18 mouse cellular contexts compared by ENCODE assay signal in genomic region chr3:30258421-30258820, GRCm38 (mm10).
DNase-seq lines count a peak whose midpoint lies in the region; ATAC-seq and TF ChIP-seq lines count a peak whose summit lies in the region.
"Had no signal": no experiment of that assay in that cellular context is flagged by ENCODE, and none has a peak within 500 bp of the region (broad histone marks: within the 10 kb centered on the region; RNA-seq: fewer than 3 reads in every experiment).

No protein-coding gene starts in this region.

- intact Hi-C loops in heart, postnatal 14 days (cut with DNase I) = no loop called here

- H3K27me3 ChIP-seq in heart, embryonic 14.5 days (ENCODE audit: control insufficient read depth, insufficient read depth, low read length) = no peaks in the 10 kb centered on the region
- H3K27me3 ChIP-seq in lung, embryonic 15.5 days = no peaks in the 10 kb centered on the region
- H3K27me3 ChIP-seq in lung, postnatal 0 days (replicated peaks; ENCODE audit: insufficient read depth, low read length) = no peaks in the 10 kb centered on the region
- no peaks in the 10 kb centered on the region for H3K27me3 ChIP-seq in forebrain, embryonic 10.5 days (ENCODE audit: poor library complexity, severe bottlenecking)
- H3K27me3 ChIP-seq: hindbrain, embryonic 13.5 days; midbrain, embryonic 15.5 days had no signal

- no peaks in the 10 kb centered on the region for H3K36me3 ChIP-seq in heart, embryonic 14.5 days (ENCODE audit: control insufficient read depth, insufficient read depth, low read length)
- no peaks in the 10 kb centered on the region for H3K36me3 ChIP-seq in lung, embryonic 15.5 days
- H3K36me3 ChIP-seq in lung, postnatal 0 days (ENCODE audit: insufficient read depth, low read length) = no peaks in the 10 kb centered on the region
- H3K36me3 ChIP-seq in forebrain, embryonic 10.5 days (replicated peaks) = no peaks in the 10 kb centered on the region
- H3K36me3 ChIP-seq: hindbrain, embryonic 13.5 days; midbrain, embryonic 15.5 days had no signal

- WGBS in heart, embryonic 14.5 days = 11% methylated on average over 10 of the region's 10 CpGs
- 27% methylated on average over 10 of the region's 10 CpGs for WGBS in lung, embryonic 15.5 days
- 47% methylated on average over 10 of the region's 10 CpGs for WGBS in lung, postnatal 0 days
- 65% methylated on average over 10 of the region's 10 CpGs for WGBS in forebrain, embryonic 10.5 days

- H3K9me3 ChIP-seq in heart, embryonic 14.5 days (ENCODE audit: control insufficient read depth, low read length) = no peaks in the 10 kb centered on the region
- H3K9me3 ChIP-seq in lung, embryonic 15.5 days = no peaks in the 10 kb centered on the region
- H3K9me3 ChIP-seq in lung, postnatal 0 days (ENCODE audit: low read length) = no peaks in the 10 kb centered on the region
- H3K9me3 ChIP-seq in forebrain, embryonic 10.5 days = no peaks in the 10 kb centered on the region
- H3K9me3 ChIP-seq: hindbrain, embryonic 13.5 days; midbrain, embryonic 15.5 days had no signal

- DNase-seq in heart, postnatal 14 days = no peak
- DNase-seq in lung, postnatal 0 days (ENCODE audit: low spot score) = no peak
- peak; percentile 59 for DNase-seq in forelimb bud, embryonic 11.5 days (ENCODE audit: low read depth, low spot score)
- DNase-seq in liver = no peak
- DNase-seq in forebrain, embryonic 10.5 days (ENCODE audit: extremely low spot score, low spot score) = no peak
- DNase-seq: cerebellum, postnatal 14 days; gastrocnemius, postnatal 10 days; kidney, adult 2 months; layer of hippocampus, postnatal 36 days; left cerebral cortex, postnatal 4 days; liver, postnatal 0 days; thymus, postnatal 14 days had no signal

- H3K9ac ChIP-seq in heart, embryonic 14.5 days (ENCODE audit: low read length) = no peak overlapping the region
- no peak overlapping the region for H3K9ac ChIP-seq in lung, embryonic 15.5 days
- no peak overlapping the region for H3K9ac ChIP-seq in lung, postnatal 0 days (replicated peaks; ENCODE audit: low read depth)
- H3K9ac ChIP-seq: hindbrain, embryonic 13.5 days; liver, postnatal 0 days; midbrain, embryonic 15.5 days had no signal

- TF ChIP-seq CTCF in lung, postnatal 0 days (IDR thresholded peaks at IDR 0.05) = no peak

- ATAC-seq in heart, embryonic 14.5 days (ENCODE audit: insufficient number of reproducible peaks, insufficient read depth, low FRiP score, low read depth) = peak; percentile 26; the same call in 1 of the 2 replicates
- ATAC-seq in lung, embryonic 15.5 days (ENCODE audit: borderline replicate concordance, extremely low read depth, low FRiP score, low TSS enrichment) = no peak
- ATAC-seq in lung, postnatal 0 days = no peak
- ATAC-seq: liver, postnatal 0 days; midbrain, embryonic 15.5 days had no signal

- no peak for TF ChIP-seq EP300 in lung, postnatal 0 days (IDR thresholded peaks at IDR 0.05)

- H3K4me3 ChIP-seq in heart, embryonic 14.5 days (ENCODE audit: control insufficient read depth in 1 of 2, insufficient read depth in 1 of 2, low read depth in 1 of 2, low read length in 2 of 2) = no peak overlapping the region
- H3K4me3 ChIP-seq in lung, embryonic 15.5 days = no peak overlapping the region
- no peak overlapping the region for H3K4me3 ChIP-seq in lung, postnatal 0 days (ENCODE audit: low read depth, low read length)
- no peak overlapping the region for H3K4me3 ChIP-seq in forebrain, embryonic 10.5 days
- H3K4me3 ChIP-seq: erythroblast, embryonic 14.5 days; hindbrain, embryonic 13.5 days; midbrain, embryonic 15.5 days had no signal

- H3K4me1 ChIP-seq in heart, embryonic 14.5 days (ENCODE audit: control insufficient read depth in 2 of 2, insufficient read depth in 2 of 2, low read length in 2 of 2) = peaks cover 6 to 15% of the 10 kb centered on the region in 2 experiments
- peaks cover 44% of the 10 kb centered on the region for H3K4me1 ChIP-seq in lung, embryonic 15.5 days
- H3K4me1 ChIP-seq in lung, postnatal 0 days (ENCODE audit: insufficient read depth, low read depth, low read length) = peaks cover 8% of the 10 kb centered on the region; the same call in 1 of the 2 replicates
- peaks cover 31% of the 10 kb centered on the region for H3K4me1 ChIP-seq in forebrain, embryonic 10.5 days
- H3K4me1 ChIP-seq: hindbrain, embryonic 13.5 days; midbrain, embryonic 15.5 days had no signal

- H3K4me2 ChIP-seq in heart, embryonic 14.5 days (ENCODE audit: low read length) = peak overlapping the region; percentile 40
- H3K4me2 ChIP-seq in lung, embryonic 15.5 days = no peak overlapping the region
- H3K4me2 ChIP-seq in lung, postnatal 0 days (replicated peaks; ENCODE audit: low read depth, low read length) = no peak overlapping the region
- H3K4me2 ChIP-seq: hindbrain, embryonic 13.5 days; midbrain, embryonic 15.5 days had no signal

- H3K27ac ChIP-seq in heart, embryonic 14.5 days (replicated peaks in 1 of 2; ENCODE audit: control insufficient read depth in 1 of 2, insufficient read depth in 1 of 2, low read depth in 2 of 2, low read length in 2 of 2) = peak overlapping the region; percentile 7 to 20; a peak in 1 of 4 replicates
- 0 out of 2 replicates have a peak overlapping the region, but pooled peaks have one; percentile 18 for H3K27ac ChIP-seq in lung, embryonic 15.5 days
- no peak overlapping the region for H3K27ac ChIP-seq in lung, postnatal 0 days (ENCODE audit: low read length)
- no peak overlapping the region for H3K27ac ChIP-seq in forebrain, embryonic 10.5 days
- H3K27ac ChIP-seq: hindbrain, embryonic 13.5 days; midbrain, embryonic 15.5 days; stomach, postnatal 0 days had no signal

Comparison
In these comparisons a context has a peak if more than half of its experiments do, and no peak if none do; other contexts are left out.
1. H3K27ac ChIP-seq: peak in heart, embryonic 14.5 days (2 of 2) and lung, embryonic 15.5 days (single experiment); none in lung, postnatal 0 days (single experiment) and forebrain, embryonic 10.5 days (single experiment).